Mouse (Mus musculus) mouse embryonic stem cell (cell line): ENCODE data around the gene Gm36028.

Source experiments
- in situ Hi-C, 2 experiments: fragments of 300-500 bp; cut with MboI; formaldehyde crosslinking; loops; 1 replicate in 1 of 2; 3 replicates in 1 of 2; pipeline ENCODE4 v1.14.3; 2019 to 2020; ENCODE audit warnings: low sequenced_read_pairs in 2 of 2, low pct_unique_long_range_greater_than_20kb in 1 of 2, mixed read lengths in 1 of 2; ENCODE audit not compliant: unreplicated experiment in 1 of 2

The Gm36028 gene

DNA sequence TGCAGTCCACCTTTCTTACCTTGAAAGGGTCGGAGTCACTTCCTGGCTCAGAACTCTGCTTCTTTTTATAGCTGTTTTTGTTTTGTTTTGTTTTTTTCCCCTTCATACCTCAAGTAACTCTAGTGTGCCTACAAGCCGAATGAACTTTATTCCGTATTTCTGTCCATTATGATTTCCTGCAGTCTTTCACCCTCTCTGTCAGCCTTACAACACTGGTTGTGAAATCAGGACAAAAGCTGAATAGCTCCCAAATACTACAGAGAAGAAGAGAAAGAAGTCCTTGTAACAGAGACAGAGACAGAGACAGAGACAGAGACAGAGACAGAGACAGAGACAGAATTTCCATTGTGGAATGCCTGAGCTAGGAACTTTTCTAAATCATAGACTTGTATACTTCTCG lies 43.0 kb downstream of the Gm36028 start:
- in situ Hi-C loops: loop anchor here in 1 of 2 experiments (10.0 kb wide), 1 partner anchor 123 kb away; no protein-coding TSS in a partner anchor

DNA sequence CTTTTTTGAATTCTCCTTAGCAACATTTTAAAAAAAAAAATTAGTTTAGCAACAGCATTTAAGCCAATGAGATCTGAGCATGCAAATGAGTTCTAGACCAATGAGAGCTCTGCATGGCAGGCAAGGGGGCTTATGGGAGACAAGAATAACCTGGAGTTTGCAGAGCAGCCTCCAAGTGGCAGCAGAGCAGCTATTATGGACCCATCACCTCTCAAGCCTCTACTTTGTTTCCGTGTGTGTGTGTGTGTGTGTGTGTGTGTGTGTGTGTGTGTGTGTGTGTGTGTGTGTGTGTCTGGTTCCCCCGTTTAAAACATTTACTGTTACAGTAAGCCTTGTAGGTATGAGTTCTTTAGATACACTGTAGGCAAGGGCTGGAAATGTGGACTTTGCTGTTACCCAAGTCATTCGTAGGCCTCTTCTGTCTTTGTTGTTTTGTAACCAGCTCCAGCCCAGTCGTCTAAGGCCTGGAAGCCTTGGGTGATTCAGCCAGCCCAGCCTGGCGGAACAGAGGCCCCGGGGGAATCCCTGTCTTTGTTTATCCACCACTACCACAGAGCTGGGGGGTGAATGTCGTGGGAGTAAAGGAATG lies 46.5 kb downstream of the Gm36028 start:
- in situ Hi-C loops: loop anchor here in 1 of 2 experiments (10.0 kb wide), 1 partner anchor 120 kb away; no protein-coding TSS in a partner anchor

DNA sequence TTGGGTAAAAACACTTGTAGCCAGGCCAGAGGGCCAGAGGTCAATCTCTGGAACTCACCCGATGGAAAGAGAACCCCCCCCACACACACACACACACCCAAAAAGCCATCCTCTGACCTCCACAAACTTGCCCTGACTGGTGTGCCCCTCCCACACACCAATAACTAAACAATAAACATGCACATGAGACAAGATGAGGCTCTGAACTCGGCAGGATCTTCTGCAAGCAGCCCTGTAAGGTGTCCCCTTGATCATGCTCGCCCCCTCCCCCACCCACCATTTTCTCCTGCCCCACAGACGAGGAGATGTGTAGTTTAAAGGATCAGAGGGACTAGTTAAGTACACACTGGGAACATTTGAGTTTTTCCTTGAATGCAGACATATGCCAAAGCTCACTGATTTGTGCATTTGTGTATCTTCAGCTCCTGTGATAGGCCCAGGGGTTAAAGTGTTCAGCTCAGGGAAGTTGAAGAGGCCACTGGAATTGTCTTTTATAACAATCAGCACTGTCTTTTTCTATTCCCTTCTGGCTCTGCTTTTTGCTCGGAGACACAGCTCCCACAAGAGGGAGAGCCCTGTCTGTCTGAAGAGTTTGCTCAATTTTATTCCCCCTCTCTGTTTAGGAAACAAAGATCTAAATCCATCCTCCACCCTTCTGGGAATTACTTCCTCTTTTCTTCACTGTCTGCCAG lies 47.1 kb downstream of the Gm36028 start:
- in situ Hi-C loops: loop anchor here in 1 of 2 experiments (10.0 kb wide), 1 partner anchor 119 kb away; no protein-coding TSS in a partner anchor

GRCm38 (mm10) chr16:37812474-37812886 lies 48.5 kb downstream of the Gm36028 start:
- in situ Hi-C loops: loop anchor here in 1 of 2 experiments (10.0 kb wide), 1 partner anchor 118 kb away; no protein-coding TSS in a partner anchor

DNA sequence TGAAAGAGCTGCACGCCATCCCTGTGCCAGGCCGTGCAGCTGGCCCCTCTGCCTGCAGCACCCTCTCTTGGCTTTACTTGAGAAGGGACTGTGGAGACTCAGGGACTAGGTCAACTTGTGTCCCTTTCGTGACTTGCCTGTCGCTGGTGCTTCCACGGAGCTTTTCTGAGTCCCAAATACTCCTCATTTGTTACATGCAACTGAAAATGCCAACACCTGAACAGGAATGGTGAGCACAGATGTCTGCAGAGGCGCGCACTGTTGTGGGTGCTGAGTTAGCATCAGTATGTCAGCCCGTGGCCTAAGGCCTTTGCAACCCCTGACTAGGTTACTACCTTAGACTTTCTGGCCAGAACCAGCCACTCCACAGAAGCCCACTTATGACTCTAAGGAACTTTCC lies 49.1 kb downstream of the Gm36028 start:
- in situ Hi-C loops: loop anchor here in 1 of 2 experiments (10.0 kb wide), 1 partner anchor 117 kb away; no protein-coding TSS in a partner anchor

DNA sequence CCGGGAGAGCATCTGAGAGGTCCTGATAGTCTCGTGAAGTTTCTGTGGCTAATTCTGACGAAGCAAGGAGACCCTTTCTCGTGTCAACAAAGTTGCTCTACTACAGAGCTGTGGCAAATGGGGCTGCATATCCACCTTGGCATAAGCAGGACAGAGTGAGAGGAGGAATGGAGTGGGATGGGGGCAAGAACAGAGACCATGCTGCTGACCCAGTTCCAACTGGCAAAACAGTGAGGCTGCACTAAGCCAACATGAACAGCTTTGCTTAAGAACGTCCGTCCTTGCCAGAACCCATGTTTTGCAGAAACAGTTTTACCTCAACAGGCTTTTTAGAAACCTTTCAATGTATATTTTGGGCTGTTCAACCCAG lies 51.3 kb downstream of the Gm36028 start:
- in situ Hi-C loops: no loop called here

GRCm38 (mm10) chr16:37808866-37809622 lies 51.9 kb downstream of the Gm36028 start:
- in situ Hi-C loops: no loop called here

GRCm38 (mm10) chr16:37807269-37807668 lies 53.7 kb downstream of the Gm36028 start:
- in situ Hi-C loops: no loop called here

DNA sequence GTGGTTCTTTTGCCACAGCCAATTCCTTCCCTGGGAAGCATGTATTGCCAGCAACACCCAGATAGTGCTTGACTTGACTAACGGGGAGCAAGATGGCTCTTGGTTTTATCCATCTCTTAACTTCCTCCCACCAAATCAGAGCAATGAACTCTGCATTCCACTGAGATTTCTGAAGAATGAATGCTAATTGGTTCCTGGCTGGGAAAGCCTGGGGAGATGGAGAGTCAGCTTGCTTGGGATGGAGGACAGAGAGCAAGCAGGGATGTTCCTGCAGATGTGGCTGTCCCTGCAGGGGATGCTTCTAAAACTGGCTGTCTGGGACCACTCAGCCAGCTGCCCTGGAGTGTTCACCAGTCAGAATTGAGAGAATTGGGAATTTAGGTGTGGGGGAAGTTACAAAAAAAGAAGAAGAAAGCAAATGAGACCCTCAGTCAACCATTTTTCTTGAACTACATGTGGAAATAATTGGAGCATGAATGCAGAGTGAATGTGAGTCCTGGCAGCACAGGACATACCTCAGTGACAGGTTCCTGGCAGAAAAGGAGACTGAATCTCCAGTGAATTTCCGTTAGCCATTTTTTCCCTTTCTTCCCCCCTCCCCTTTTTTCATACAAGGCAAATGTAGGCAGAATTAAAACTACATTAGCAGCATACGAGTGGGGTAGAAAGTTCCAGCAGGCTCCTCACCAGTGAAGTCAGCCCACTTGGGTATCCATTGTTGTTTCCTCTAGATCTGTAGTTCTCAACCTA lies 55.0 kb downstream of the Gm36028 start:
- in situ Hi-C loops: no loop called here

DNA sequence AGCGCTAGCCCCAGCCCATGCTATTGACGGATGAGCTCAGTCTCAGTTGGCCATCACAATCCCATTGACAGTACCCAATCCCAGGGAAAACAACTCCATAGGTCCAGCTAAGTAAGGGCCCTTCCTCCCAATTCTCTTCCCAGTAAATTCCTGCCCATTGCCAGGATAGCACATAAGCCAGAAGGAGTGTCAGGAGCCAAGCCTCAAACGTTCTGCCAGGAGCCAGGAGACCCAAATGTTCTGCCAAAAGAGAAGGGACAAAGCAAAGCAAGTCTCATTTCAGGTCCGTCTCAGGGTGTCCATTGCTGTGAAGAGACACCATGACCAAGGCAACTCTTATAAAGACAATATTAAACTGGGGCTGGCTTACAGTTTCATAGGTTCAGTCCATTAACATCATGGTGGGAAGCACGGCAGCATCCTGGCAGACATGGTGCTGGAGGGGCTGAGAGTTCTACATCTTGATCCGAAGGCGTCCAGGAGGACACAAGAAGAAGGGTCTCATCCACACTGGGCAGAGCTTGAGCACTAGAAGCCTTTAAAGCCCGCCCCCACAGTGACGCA lies 57.5 kb downstream of the Gm36028 start:
- in situ Hi-C loops: no loop called here

DNA sequence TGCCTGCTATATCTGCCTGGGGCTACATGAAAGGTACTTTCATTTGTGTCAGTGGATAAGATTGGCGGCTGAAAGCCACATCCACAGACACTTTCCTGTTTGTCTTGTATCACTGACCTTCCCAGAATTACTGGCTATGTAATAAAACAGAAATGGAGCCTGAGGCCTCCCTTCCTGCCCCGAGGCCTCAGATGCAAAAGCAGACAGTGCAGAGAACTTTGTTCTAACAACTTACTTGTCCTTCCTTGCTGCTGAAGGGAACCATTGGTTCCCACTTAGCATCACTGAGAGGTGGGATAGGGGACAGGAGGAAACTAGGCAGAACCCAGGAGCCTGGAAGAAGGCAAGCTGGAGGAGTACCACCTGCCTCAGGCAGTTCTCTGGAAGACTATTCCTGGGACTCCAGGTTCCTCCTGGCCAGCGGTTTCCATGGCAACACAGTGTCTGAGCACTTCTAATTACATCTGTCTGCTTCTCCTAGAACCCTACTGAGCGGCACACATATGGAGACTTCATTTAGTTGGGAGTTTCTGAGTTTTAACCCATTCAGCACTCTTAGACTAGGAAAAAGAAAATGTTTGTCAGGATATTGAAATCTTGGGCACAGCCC lies 58.2 kb downstream of the Gm36028 start:
- in situ Hi-C loops: no loop called here

DNA sequence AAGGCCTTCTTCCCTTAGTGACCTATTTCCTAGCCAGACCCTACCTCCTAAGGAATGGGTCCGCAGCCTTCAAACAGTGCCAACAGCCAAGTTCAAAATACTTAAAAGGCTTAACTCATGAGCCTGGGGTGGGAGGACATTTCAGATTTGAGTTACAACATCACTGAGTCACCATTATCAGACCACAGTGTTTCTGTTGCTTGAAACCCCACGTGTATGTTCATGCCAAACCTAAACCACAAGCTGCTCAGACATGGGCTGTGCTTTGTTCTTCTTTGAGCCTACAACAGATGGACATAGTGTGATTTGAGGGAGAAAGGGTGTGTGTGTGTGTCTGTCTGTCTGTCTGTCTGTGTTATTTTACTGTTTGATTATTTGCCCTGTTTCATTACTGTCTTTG lies 59.8 kb downstream of the Gm36028 start:
- in situ Hi-C loops: no loop called here
